Mouse (Mus musculus) heart, adult 2 months (tissue): ENCODE results near the gene Kpna7.

Source experiments
- CTCF ChIP-seq: fragments of 200-600 bp; IDR thresholded peaks from 2 replicates; pipeline ENCODE4 v1.8.1; 2022; ENCODE audit warnings: antibody characterized with exemption, mild to moderate bottlenecking, moderate library complexity
- EP300 ChIP-seq: fragments of 200-500 bp; IDR thresholded peaks from 2 replicates; pipeline ENCODE4 v1.6.1; 2011; ENCODE audit warnings: low read depth, low read length, control low read depth; ENCODE audit not compliant: insufficient read depth
- POLR2A ChIP-seq: fragments of 200-500 bp; IDR thresholded peaks from 2 replicates; pipeline ENCODE4 v1.6.1; 2011; ENCODE audit warnings: mild to moderate bottlenecking, low read depth, low read length, control low read depth; ENCODE audit not compliant: insufficient read depth

DNA sequence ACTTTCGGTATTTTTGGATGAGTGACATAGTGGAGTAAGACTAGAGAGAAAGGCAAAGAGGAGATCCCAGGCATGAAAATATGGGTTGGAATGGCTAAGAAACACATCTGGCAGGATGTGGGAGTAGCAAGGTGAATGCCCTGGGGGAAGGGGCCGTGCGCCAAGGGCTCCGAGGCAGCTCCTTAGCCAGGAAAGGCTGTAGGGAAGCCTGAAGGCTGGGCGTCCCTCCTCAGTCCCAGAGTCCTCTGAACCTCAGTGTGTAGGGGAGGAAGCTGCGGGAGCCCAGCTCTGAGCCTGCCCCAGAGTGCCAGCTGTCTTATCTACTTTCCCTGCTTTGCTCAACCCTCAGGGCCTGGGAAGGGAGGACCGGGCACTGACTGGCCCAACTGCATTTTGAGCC, 37.1 kb upstream of the Kpna7 start:
- no peak for TF ChIP-seq CTCF
- no peak for TF ChIP-seq EP300
- no peak for TF ChIP-seq POLR2A
